Mouse (Mus musculus): ENCODE data around the gene Gm6583. TPM values are rescaled to one million over a fixed set of nuclear protein-coding genes. Genes with fewer than 3 reads are reported as not detected.

The Gm6583 gene
- total RNA-seq, 2 experiments from 2014 or later, result not detected

Other genes starting within 250 kb of the Gm6583 start
- gene Cryba4, start 103.5 kb downstream of the Gm6583 start, total RNA-seq (2021), result 1 to 10 TPM in 1 of 2 experiments, under 1 TPM in 1; 0.78 to 1.0 TPM
- 1 to 10 TPM; 7.7 to 9.9 TPM for gene Crybb1, start 100.2 kb downstream of the Gm6583 start, total RNA-seq (2021)
- 10 to 100 TPM; 39.0 to 43.9 TPM for gene Tpst2, start 79.3 kb downstream of the Gm6583 start, total RNA-seq (2021)
- gene Tfip11, start 29.7 kb downstream of the Gm6583 start, total RNA-seq (2021), result 10 to 100 TPM; 39.9 to 40.0 TPM
- gene Srrd, start 13.0 kb downstream of the Gm6583 start, total RNA-seq (2021), result 10 to 100 TPM; 22.6 to 24.8 TPM
- 10 to 100 TPM; 24.3 to 29.3 TPM for gene Hps4, start 12.9 kb downstream of the Gm6583 start, total RNA-seq (2021)
- 100 to 1,000 TPM; 176 TPM for gene Asphd2, start 38.8 kb upstream of the Gm6583 start, total RNA-seq (2021)
- not detected for gene Gm6588, start 93.4 kb upstream of the Gm6583 start, total RNA-seq (2021)
- 100 to 1,000 TPM; 153 to 166 TPM for gene Sez6l, start 221.2 kb upstream of the Gm6583 start, total RNA-seq (2021)